Mouse (Mus musculus): ENCODE measurements around the gene Gm20458.

- TF ChIP-seq POLR2A (IDR thresholded peaks at IDR 0.05; ENCODE audit: insufficient read depth, low read length) (no peak), CTCF (IDR thresholded peaks at IDR 0.05; ENCODE audit: low read depth, low read length) (no peak)
Measured at GRCm38 (mm10) chr2:164537003-164537402, 76.2 kb downstream of the Gm20458 start.
